Mouse (Mus musculus) hindbrain, embryonic 15.5 days (tissue): ENCODE results near the gene Klrb1b. TPM values are rescaled to one million over a fixed set of nuclear protein-coding genes. Genes with fewer than 3 reads are reported as not detected.

Experiments
- ATAC-seq: fragments of 200-750 bp; cut with Nextera tagmentation; 2 replicates; pipeline ENCODE4 v1.8.0; 2017; ENCODE audit warnings: low read depth, moderate number of reproducible peaks, moderate TSS enrichment; ENCODE audit not compliant: low FRiP score
- H3K27ac ChIP-seq: fragments of 300-500 bp; sonication (generic); replicated peaks from 2 replicates; pipeline ENCODE4 v1.5.1; 2015; ENCODE audit warnings: mild to moderate bottlenecking, inconsistent platforms
- H3K27me3 ChIP-seq: fragments of 300-500 bp; sonication (generic); 2 replicates; pipeline ENCODE4 v1.6.1; 2015; ENCODE audit warnings: control low read depth, inconsistent platforms
- H3K36me3 ChIP-seq: fragments of 300-500 bp; sonication (generic); 2 replicates; pipeline ENCODE4 v1.6.1; 2015; ENCODE audit warnings: control low read depth, inconsistent platforms
- H3K4me1 ChIP-seq: fragments of 300-500 bp; sonication (generic); replicated peaks from 2 replicates; pipeline ENCODE4 v1.6.1; 2015; ENCODE audit warnings: control low read depth, inconsistent platforms
- H3K4me2 ChIP-seq: fragments of 300-500 bp; sonication (generic); 2 replicates; pipeline ENCODE4 v1.6.1; 2015; ENCODE audit warnings: moderate library complexity, mild to moderate bottlenecking, inconsistent platforms
- H3K4me3 ChIP-seq: fragments of 300-500 bp; sonication (generic); 2 replicates; pipeline ENCODE4 v1.5.1; 2015; ENCODE audit warnings: mild to moderate bottlenecking, inconsistent platforms
- H3K9ac ChIP-seq: fragments of 300-500 bp; sonication (generic); 2 replicates; pipeline ENCODE4 v1.6.1; 2015; ENCODE audit warnings: inconsistent platforms
- H3K9me3 ChIP-seq: fragments of 300-500 bp; sonication (generic); 2 replicates; pipeline ENCODE4 v1.6.1; 2016; ENCODE audit warnings: control low read depth, inconsistent platforms
- WGBS: fragments of 180-500 bp; shearing (Covaris S2); methylation state at CpG from one replicate; pipeline ENCODE4 v1.1.7; 2015; 5-methylcytosine and 5-hydroxymethylcytosine counted together
- polyA plus RNA-seq: library from polyadenylated mRNA; unstranded; fragments of >200 nt; fragmentation: Nextera tagmentation; extraction: Ambion mirVana; gene quantifications from 2 replicates; pipeline ENCODE4 v1.2.1, GENCODE M21; 2015

Klrb1b gene
- polyA plus RNA-seq, 1 experiment from 2014 or later = not detected

GRCm38 (mm10) chr6:128763736-128764523, 62.2 kb downstream of the Klrb1b start:
- peak overlapping the region; percentile 91 for H3K27ac ChIP-seq
- peak; percentile 91 for ATAC-seq
- WGBS = 1% methylated on average over 30 of the region's 30 CpGs
- H3K9me3 ChIP-seq = no peaks in the 10 kb centered on the region
- H3K36me3 ChIP-seq = no peaks in the 10 kb centered on the region
- peaks cover 14% of the 10 kb centered on the region for H3K4me1 ChIP-seq
- peak overlapping the region; percentile 60 for H3K4me2 ChIP-seq
- H3K4me3 ChIP-seq = peak overlapping the region; percentile 48
- H3K9ac ChIP-seq = peak overlapping the region; percentile 54
- H3K27me3 ChIP-seq = no peaks in the 10 kb centered on the region

Other genes with a start within 250 kb of the Klrb1b start
- gene A2ml1, start 244.7 kb downstream of the Klrb1b start, polyA plus RNA-seq = 2.7 and 3.7 TPM in 2 replicates
- gene Klrb1a, start 202.8 kb downstream of the Klrb1b start, polyA plus RNA-seq = not detected in 2 replicates
- gene Clec2h, start 163.9 kb downstream of the Klrb1b start, polyA plus RNA-seq = not detected in 2 replicates
- 0.31 and 0.94 TPM in 2 replicates for gene Klrb1, start 103.3 kb downstream of the Klrb1b start, polyA plus RNA-seq
- gene Klrb1c, start 37.1 kb downstream of the Klrb1b start, polyA plus RNA-seq = 0.12 TPM in 1 of 2 replicates, not detected in the other
- not detected in 2 replicates for gene Gm44511, start within 50 bp of the Klrb1b start, polyA plus RNA-seq
- gene Clec2i, start 61.3 kb upstream of the Klrb1b start, polyA plus RNA-seq = 0.07 TPM in 1 of 2 replicates, not detected in the other
- 0.38 and 0.46 TPM in 2 replicates for gene BC035044, start 64.8 kb upstream of the Klrb1b start, polyA plus RNA-seq
- not detected in 2 replicates for gene Clec2g, start 108.0 kb upstream of the Klrb1b start, polyA plus RNA-seq
- gene Klrb1f, start 219.6 kb upstream of the Klrb1b start, polyA plus RNA-seq = 0.34 and 0.51 TPM in 2 replicates